9 mouse cellular contexts compared by ENCODE assay signal in the genomic region with DNA sequence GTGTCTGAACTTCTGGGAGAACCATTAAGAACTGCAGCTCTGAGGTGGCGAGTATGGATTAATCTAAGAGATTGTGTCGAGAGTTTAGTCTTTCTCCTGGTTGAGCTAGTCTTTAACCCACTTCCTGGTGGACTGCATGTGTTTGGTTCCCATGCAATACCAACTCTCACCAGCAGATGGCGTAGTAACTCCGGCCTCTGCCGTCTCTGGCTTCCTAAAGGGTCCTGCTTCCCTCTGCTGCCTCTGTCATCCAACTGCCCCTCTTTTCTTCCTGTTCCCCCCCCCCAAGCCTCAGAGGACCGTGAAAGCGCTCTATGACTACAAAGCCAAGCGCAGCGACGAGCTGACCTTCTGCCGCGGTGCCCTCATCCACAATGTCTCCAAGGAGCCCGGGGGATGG.
DNase-seq lines count a peak whose midpoint lies in the region; ATAC-seq and TF ChIP-seq lines count a peak whose summit lies in the region.
"Had no signal": no experiment of that assay in that cellular context is flagged by ENCODE, and none has a peak within 500 bp of the region (broad histone marks: within the 10 kb centered on the region; RNA-seq: fewer than 3 reads in every experiment).

No protein-coding gene starts in this region.

- no peak overlapping the region for H3K4me3 ChIP-seq in forebrain, embryonic 10.5 days
- H3K4me3 ChIP-seq in forebrain, embryonic 12.5 days (replicated peaks), result no peak overlapping the region
- no peak overlapping the region for H3K4me3 ChIP-seq in lung, embryonic 14.5 days (ENCODE audit: low read depth, low read length)
- H3K4me3 ChIP-seq in kidney, embryonic 14.5 days (ENCODE audit: low read length), result no peak overlapping the region

- no peaks in the 10 kb centered on the region for H3K4me1 ChIP-seq in forebrain, embryonic 10.5 days
- H3K4me1 ChIP-seq in forebrain, embryonic 12.5 days, result no peaks in the 10 kb centered on the region
- H3K4me1 ChIP-seq in lung, embryonic 14.5 days (ENCODE audit: insufficient read depth), result no peaks in the 10 kb centered on the region
- H3K4me1 ChIP-seq in kidney, embryonic 14.5 days (ENCODE audit: control insufficient read depth, insufficient read depth, low read length), result no peaks in the 10 kb centered on the region

- whole genome bisulfite sequencing in forebrain, embryonic 10.5 days, result 77% methylated on average over 13 of the region's 13 CpGs
- WGBS in forebrain, embryonic 12.5 days, result 71% methylated on average over 13 of the region's 13 CpGs
- WGBS in lung, embryonic 14.5 days, result 76% methylated on average over 13 of the region's 13 CpGs
- 82% methylated on average over 13 of the region's 13 CpGs for WGBS in kidney, embryonic 14.5 days

- H3K9ac ChIP-seq in forebrain, embryonic 12.5 days, result no peak overlapping the region
- H3K9ac ChIP-seq in lung, embryonic 14.5 days, result no peak overlapping the region
- H3K9ac ChIP-seq in kidney, embryonic 14.5 days (ENCODE audit: low read depth, low read length), result no peak overlapping the region

- no peak for ATAC-seq in forebrain, embryonic 12.5 days (ENCODE audit: low FRiP score)
- no peak for ATAC-seq in lung, embryonic 14.5 days (ENCODE audit: insufficient read depth)
- no peak for ATAC-seq in kidney, embryonic 14.5 days (ENCODE audit: low FRiP score, low TSS enrichment)

- peak; percentile 19 for DNase-seq in forebrain, embryonic 10.5 days (ENCODE audit: extremely low spot score, low spot score)
- peak; percentile 23 for DNase-seq in lung, embryonic 14.5 days
- no peak for DNase-seq in lung, postnatal 36 days
- peak; percentile 36 to 72 for DNase-seq in cerebellum, postnatal 14 days
- peak; percentile 48 for DNase-seq in retina, postnatal 1 day
- no peak for DNase-seq in ovary, postnatal 10 days (ENCODE audit: low spot score)

- no peaks in the 10 kb centered on the region; the same call in 1 of the 2 replicates for H3K36me3 ChIP-seq in forebrain, embryonic 10.5 days (replicated peaks)
- H3K36me3 ChIP-seq in forebrain, embryonic 12.5 days (replicated peaks), result no peaks in the 10 kb centered on the region
- H3K36me3 ChIP-seq in lung, embryonic 14.5 days (ENCODE audit: insufficient read depth), result no peaks in the 10 kb centered on the region
- H3K36me3 ChIP-seq in kidney, embryonic 14.5 days (ENCODE audit: control insufficient read depth, insufficient read depth, low read length), result no peaks in the 10 kb centered on the region

- peak; percentile 74 for TF ChIP-seq CTCF in lung, embryonic 14.5 days (IDR thresholded peaks at IDR 0.05; ENCODE audit: low read depth)

- H3K9me3 ChIP-seq in forebrain, embryonic 10.5 days, result peaks cover 3% of the 10 kb centered on the region; the same call in 1 of the 2 replicates
- 0 out of 2 replicates have a peak, but pooled peaks cover 3% of the 10 kb centered on the region for H3K9me3 ChIP-seq in forebrain, embryonic 12.5 days
- no peaks in the 10 kb centered on the region for H3K9me3 ChIP-seq in lung, embryonic 14.5 days (ENCODE audit: low read depth, low read length)
- H3K9me3 ChIP-seq in kidney, embryonic 14.5 days (ENCODE audit: control insufficient read depth, low read length), result no peaks in the 10 kb centered on the region

- no peak overlapping the region for H3K4me2 ChIP-seq in forebrain, embryonic 12.5 days
- H3K4me2 ChIP-seq in lung, embryonic 14.5 days, result no peak overlapping the region
- no peak overlapping the region for H3K4me2 ChIP-seq in kidney, embryonic 14.5 days (replicated peaks; ENCODE audit: low read depth, low read length)

- no peaks in the 10 kb centered on the region for H3K27me3 ChIP-seq in forebrain, embryonic 10.5 days (ENCODE audit: poor library complexity, severe bottlenecking)
- no peaks in the 10 kb centered on the region for H3K27me3 ChIP-seq in forebrain, embryonic 12.5 days
- H3K27me3 ChIP-seq in lung, embryonic 14.5 days (ENCODE audit: insufficient read depth, low read length), result no peaks in the 10 kb centered on the region
- no peaks in the 10 kb centered on the region for H3K27me3 ChIP-seq in kidney, embryonic 14.5 days (ENCODE audit: control insufficient read depth, insufficient read depth, low read length)

- no peak overlapping the region for H3K27ac ChIP-seq in forebrain, embryonic 10.5 days
- no peak overlapping the region for H3K27ac ChIP-seq in forebrain, embryonic 12.5 days
- H3K27ac ChIP-seq in lung, embryonic 14.5 days (ENCODE audit: low read depth), result no peak overlapping the region
- H3K27ac ChIP-seq in kidney, embryonic 14.5 days (ENCODE audit: low read depth, low read length), result no peak overlapping the region
- H3K27ac ChIP-seq: macrophage had no signal

Comparison
In these comparisons a context has a peak if more than half of its experiments do, and no peak if none do; other contexts are left out.
1. DNase-seq: peak in forebrain, embryonic 10.5 days (single experiment), lung, embryonic 14.5 days (single experiment), cerebellum, postnatal 14 days (2 of 2) and retina, postnatal 1 day (single experiment); none in lung, postnatal 36 days (single experiment) and ovary, postnatal 10 days (single experiment).